Mouse (Mus musculus) lung, postnatal 0 days (tissue): ENCODE results near the gene Rtn4rl2. TPM values are rescaled to one million over a fixed set of nuclear protein-coding genes. Genes with fewer than 3 reads are reported as not detected.

Experiments used
- ATAC-seq: fragments of 200-750 bp; cut with Nextera tagmentation; 2 replicates; pipeline ENCODE4 v1.8.0; 2017; ENCODE audit warnings: moderate library complexity
- DNase-seq: peaks from one replicate; pipeline ENCODE4 v3.0.0-alpha.2; 2016; ENCODE audit warnings: low spot score
- H3K27ac ChIP-seq: fragments of 300-500 bp; sonication (generic); 2 replicates; pipeline ENCODE4 v1.5.1; 2014; ENCODE audit warnings: antibody characterized with exemption, mild to moderate bottlenecking, low read length, mixed read lengths
- H3K27me3 ChIP-seq: fragments of 300-500 bp; sonication (generic); replicated peaks from 2 replicates; pipeline ENCODE4 v1.6.1; 2014; ENCODE audit warnings: low read length, mixed read lengths; ENCODE audit not compliant: insufficient read depth
- H3K36me3 ChIP-seq: fragments of 300-500 bp; sonication (generic); 2 replicates; pipeline ENCODE4 v1.6.1; 2014; ENCODE audit warnings: low read length, mixed read lengths; ENCODE audit not compliant: insufficient read depth
- H3K4me1 ChIP-seq: fragments of 300-500 bp; sonication (generic); 2 replicates; pipeline ENCODE4 v1.6.1; 2014; ENCODE audit warnings: antibody characterized with exemption, low read depth, low read length, mixed read lengths; ENCODE audit not compliant: insufficient read depth
- H3K4me2 ChIP-seq: fragments of 300-500 bp; sonication (generic); replicated peaks from 2 replicates; pipeline ENCODE4 v1.6.1; 2014; ENCODE audit warnings: low read depth, mild to moderate bottlenecking, low read length, moderate library complexity, mixed read lengths
- H3K4me3 ChIP-seq: fragments of 300-500 bp; sonication (generic); 2 replicates; pipeline ENCODE4 v1.5.1; 2014; ENCODE audit warnings: low read depth, low read length
- H3K9ac ChIP-seq: fragments of 300-500 bp; sonication (generic); replicated peaks from 2 replicates; pipeline ENCODE4 v1.6.1; 2014; ENCODE audit warnings: low read depth, mild to moderate bottlenecking
- H3K9me3 ChIP-seq: fragments of 300-500 bp; sonication (generic); 2 replicates; pipeline ENCODE4 v1.6.1; 2016; ENCODE audit warnings: low read length, mixed read lengths
- CTCF ChIP-seq: IDR thresholded peaks from 2 replicates; pipeline ENCODE4 v1.5.1; 2016; ENCODE audit warnings: antibody characterized with exemption, mild to moderate bottlenecking
- EP300 ChIP-seq: IDR thresholded peaks from 2 replicates; pipeline ENCODE4 v1.6.1; 2016; ENCODE audit warnings: antibody characterized with exemption, mild to moderate bottlenecking, control low read depth
- WGBS: fragments of 180-500 bp; shearing (Covaris S2); extraction: QIAGEN DNeasy Blood & Tissue Kit; methylation state at CpG from one replicate; pipeline ENCODE4 v1.1.7; 2014; 5-methylcytosine and 5-hydroxymethylcytosine counted together
- polyA plus RNA-seq: library from polyadenylated mRNA; unstranded; fragments of >200 nt; fragmentation: Nextera tagmentation; extraction: Ambion mirVana; gene quantifications from 2 replicates; pipeline ENCODE4 v1.2.1, GENCODE M21; 2015

Rtn4rl2 gene
- polyA plus RNA-seq, 1 experiment from 2014 or later = 1.1 TPM

DNA sequence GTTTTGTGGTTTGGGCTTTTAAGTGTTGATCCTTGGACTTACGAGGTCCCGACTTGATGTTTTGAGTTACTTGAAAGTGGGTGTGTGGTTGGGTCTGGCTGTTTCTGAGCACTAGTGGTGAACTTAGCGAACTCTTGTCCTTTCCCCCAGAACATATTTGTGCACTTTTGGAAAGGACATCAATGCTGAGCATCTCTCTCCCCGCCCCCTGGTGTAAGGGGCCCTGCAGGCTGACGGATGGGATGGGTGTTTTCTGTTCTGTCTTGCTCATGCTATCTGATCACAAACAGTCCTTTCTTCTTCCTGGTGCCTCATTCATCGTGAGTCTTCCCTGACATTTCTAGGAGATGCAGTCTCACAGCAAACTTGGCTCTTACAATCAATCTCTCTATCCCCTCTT, 42.9 kb downstream of the Rtn4rl2 start:
- Histone ChIP-seq H3K36me3 (no peaks in the 10 kb centered on the region), H3K4me3 (no peak overlapping the region), H3K27ac (no peak overlapping the region), H3K9ac (no peak overlapping the region), H3K4me1 (peaks cover 7% of the 10 kb centered on the region; the same call in 1 of the 2 replicates), H3K9me3 (no peaks in the 10 kb centered on the region), H3K4me2 (no peak overlapping the region), H3K27me3 (0 out of 2 replicates have a peak, but pooled peaks cover 3% of the 10 kb centered on the region)
- ATAC-seq (no peak), DNase-seq (no peak)
- no peak for TF ChIP-seq EP300
- no peak for TF ChIP-seq CTCF
- 55% methylated on average over 6 of the region's 6 CpGs for WGBS

DNA sequence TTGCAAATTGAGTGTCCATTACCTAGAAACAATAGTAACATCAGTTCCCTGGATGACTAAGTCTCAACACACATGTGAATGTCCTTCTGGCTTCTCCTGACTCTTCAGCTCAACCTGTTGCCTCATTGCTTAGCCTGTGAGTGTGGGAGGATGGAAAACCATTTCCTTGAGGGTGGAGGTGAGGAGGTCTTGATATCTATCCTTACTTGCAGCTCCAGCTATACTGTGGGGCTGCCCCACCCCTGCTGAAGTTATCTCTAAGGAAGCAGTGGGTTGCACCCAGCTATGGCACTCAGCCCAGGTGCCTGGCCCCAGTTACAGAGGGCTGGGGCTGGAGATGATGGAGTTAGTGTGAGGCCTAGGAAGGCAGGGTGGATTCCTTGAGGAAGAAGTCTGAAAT, 44.6 kb downstream of the Rtn4rl2 start:
- Histone ChIP-seq H3K36me3 (no peaks in the 10 kb centered on the region), H3K9ac (no peak overlapping the region), H3K27ac (no peak overlapping the region), H3K9me3 (no peaks in the 10 kb centered on the region), H3K4me3 (no peak overlapping the region), H3K4me1 (peaks cover 7% of the 10 kb centered on the region; the same call in 1 of the 2 replicates), H3K4me2 (no peak overlapping the region), H3K27me3 (0 out of 2 replicates have a peak, but pooled peaks cover 3% of the 10 kb centered on the region)
- DNase-seq = no peak
- no peak for ATAC-seq
- TF ChIP-seq EP300 (no peak), CTCF (no peak)

DNA sequence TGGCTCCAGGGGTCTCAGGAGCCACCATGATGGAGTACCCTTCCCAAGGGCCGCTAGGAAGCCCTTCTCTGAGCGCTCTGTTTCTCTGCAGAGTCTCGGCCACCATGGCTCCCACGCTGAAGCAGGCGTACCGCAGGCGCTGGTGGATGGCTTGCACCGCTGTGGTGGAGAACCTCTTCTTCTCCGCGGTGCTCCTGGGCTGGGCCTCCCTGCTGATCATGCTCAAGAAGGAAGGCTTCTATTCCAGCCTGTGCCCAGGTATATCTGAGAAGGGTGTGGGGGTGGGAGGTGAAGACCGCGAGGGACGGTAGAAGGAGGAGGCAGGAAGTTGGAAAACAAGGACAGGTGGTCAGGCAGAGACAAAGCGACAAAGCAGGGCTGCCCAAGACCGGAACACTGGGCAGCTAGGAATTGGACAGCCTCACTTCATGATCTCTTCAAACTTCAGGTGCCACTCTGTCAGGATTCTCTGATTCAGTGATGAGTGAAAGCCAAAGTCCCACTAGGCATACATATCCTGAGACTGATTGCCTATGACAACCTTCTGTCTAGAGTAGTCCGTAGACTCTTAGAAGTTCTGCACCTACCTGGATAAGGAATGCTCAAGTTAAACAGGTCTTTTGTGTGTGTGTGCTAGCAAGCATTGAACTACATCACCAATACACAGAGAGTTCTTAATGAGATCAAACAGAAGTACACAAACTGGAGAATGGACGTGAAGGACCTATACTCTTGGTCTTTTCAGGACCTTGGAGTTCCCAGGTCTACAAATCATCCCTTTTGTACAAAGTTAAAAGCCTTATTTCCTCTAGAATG, 45.6 kb downstream of the Rtn4rl2 start:
- peak overlapping the region; percentile 71 for H3K9ac ChIP-seq
- H3K9me3 ChIP-seq = no peaks in the 10 kb centered on the region
- DNase-seq = no peak
- peak; percentile 4; the same call in 1 of the 2 replicates for ATAC-seq
- peaks cover 7% of the 10 kb centered on the region; the same call in 1 of the 2 replicates for H3K4me1 ChIP-seq
- H3K36me3 ChIP-seq = no peaks in the 10 kb centered on the region
- TF ChIP-seq CTCF (no peak), EP300 (no peak)
- 7% methylated on average over 17 of the region's 17 CpGs for WGBS
- H3K27me3 ChIP-seq = 0 out of 2 replicates have a peak, but pooled peaks cover 3% of the 10 kb centered on the region
- H3K4me2 ChIP-seq = peak overlapping the region; percentile 80
- H3K4me3 ChIP-seq = peak overlapping the region; percentile 58
- 0 out of 2 replicates have a peak overlapping the region, but pooled peaks have one; percentile 74 for H3K27ac ChIP-seq

DNA sequence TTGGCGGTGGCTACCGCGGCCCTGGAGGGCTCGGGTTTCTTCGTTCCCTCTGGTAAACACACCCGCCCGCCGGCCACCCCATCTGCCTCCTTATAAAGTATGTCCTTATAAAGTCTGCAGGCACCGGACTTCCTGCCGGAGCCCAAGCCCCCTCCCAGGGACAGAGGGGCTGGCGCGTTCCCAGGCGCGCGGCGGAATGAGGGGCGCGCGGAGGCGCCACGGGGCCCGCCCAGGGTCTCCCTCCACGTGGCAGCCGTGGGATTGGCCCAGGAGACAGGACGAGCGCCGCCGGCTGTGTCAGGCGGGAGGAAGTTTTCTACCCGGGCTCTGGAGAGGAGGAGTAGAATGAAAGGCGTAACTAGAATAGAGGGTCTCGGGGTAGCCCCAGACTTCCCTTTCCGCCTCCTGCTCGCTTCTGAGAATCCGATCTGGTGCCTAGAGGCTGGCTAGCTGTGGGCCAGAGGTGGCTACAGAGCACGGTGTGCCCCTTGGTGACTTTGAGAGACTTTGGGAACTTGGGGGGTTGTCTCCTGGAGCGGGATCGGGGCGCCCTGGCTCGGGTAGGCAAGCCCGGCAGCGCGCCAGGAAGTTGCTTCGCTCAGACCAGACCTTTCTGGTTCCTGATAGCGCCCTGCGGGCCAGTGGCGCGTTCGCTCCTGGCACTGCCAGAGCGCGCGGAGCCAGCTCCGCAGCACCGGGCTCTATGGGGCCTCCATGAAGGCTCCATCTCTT, 46.3 kb downstream of the Rtn4rl2 start:
- H3K36me3 ChIP-seq = no peaks in the 10 kb centered on the region

DNA sequence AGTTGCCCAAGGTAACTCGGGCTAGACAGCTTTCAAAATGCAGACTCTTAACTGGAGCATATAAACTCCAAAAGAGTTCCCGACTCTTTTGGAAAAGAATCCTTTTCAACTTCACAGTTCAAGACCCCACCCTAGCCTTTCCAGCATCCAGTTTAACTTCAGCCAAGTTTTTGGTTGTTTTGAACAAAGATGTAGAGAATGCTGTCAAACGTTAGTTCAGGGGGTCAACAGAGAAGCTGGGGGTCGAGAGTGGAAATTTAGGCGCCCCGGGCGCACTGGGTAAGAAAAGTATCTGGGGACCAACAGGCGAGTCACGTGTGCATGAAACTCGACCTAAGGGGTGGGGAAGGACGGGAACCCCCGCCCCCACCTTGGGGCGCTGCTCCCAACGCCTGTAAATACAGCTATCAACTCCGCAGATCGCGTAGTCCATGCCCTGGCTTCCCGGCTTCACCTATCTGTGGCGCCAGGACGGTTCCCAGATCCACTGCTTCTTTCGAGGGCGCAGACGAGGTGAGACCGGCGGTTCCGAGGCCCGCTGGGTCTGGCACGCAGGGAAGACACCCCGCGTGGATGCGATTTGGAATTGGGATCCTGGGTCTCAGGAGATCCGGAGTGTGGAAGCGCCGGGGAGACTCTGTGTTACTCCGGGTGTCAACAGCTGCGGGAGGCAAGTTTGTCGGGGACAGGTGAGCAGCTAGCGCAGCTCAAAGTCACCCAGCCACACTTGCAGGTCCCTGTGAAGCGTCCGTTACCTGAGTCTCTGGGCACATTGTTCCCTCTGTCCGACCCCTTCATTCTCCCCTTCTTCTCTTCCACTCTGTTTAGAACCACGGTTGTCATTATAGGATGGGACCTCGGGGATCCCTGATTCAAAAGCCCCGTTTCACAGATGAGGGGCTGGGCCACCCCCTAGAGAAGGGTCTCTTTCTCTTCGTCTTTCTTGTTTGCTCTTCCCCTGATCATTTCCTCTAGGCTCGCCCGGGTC, 47.2 kb downstream of the Rtn4rl2 start:
- DNase-seq = peak; percentile 55
- under 1% methylated on average over 46 of the region's 47 CpGs for WGBS
- ATAC-seq = peak; percentile 14; the same call in 1 of the 2 replicates

More for the DNA sequence above, 46.3 kb downstream of the Rtn4rl2 start:
- Histone ChIP-seq H3K9ac (peak overlapping the region; percentile 71), H3K27me3 (0 out of 2 replicates have a peak, but pooled peaks cover 3% of the 10 kb centered on the region), H3K27ac (peak overlapping the region; percentile 74), H3K4me2 (peak overlapping the region; percentile 80), H3K4me1 (peaks cover 7% of the 10 kb centered on the region; the same call in 1 of the 2 replicates), H3K4me3 (peak overlapping the region; percentile 58), H3K9me3 (no peaks in the 10 kb centered on the region)
- peak; percentile 81 for DNase-seq
- peak; percentile 20 for TF ChIP-seq CTCF
- TF ChIP-seq EP300 = no peak
- peak; percentile 91 for ATAC-seq
- under 1% methylated on average over 53 of the region's 54 CpGs for WGBS

More for the DNA sequence above, 47.2 kb downstream of the Rtn4rl2 start:
- Histone ChIP-seq H3K36me3 (no peaks in the 10 kb centered on the region), H3K4me3 (peak overlapping the region; percentile 58), H3K27me3 (0 out of 2 replicates have a peak, but pooled peaks cover 3% of the 10 kb centered on the region), H3K27ac (peak overlapping the region; percentile 74), H3K4me2 (peak overlapping the region; percentile 80), H3K4me1 (peaks cover 7% of the 10 kb centered on the region; the same call in 1 of the 2 replicates), H3K9ac (peak overlapping the region; percentile 71), H3K9me3 (no peaks in the 10 kb centered on the region)
- TF ChIP-seq EP300 (0 out of 2 replicates have a peak, but pooled peaks have one; percentile 12), CTCF (no peak)
